ENCODE assay signal across 8 mouse cellular contexts in genomic region chr10:88731496-88732308, GRCm38 (mm10). TPM values are rescaled to one million over a fixed set of nuclear protein-coding genes. Genes with fewer than 3 reads are reported as not detected.
DNase-seq lines count a peak whose midpoint lies in the region; ATAC-seq lines count a peak whose summit lies in the region.

No protein-coding gene starts in this region.

- H3K27me3 ChIP-seq in forebrain, embryonic 12.5 days = peaks cover 10% of the 10 kb centered on the region; the same call in 1 of the 2 replicates
- no peaks in the 10 kb centered on the region for H3K27me3 ChIP-seq in liver, embryonic 11.5 days (replicated peaks; ENCODE audit: control insufficient read depth, insufficient read depth, low read length)

- peak overlapping the region; percentile 71; the same call in 1 of the 2 replicates for H3K27ac ChIP-seq in forebrain, embryonic 12.5 days
- peak overlapping the region; percentile 63 for H3K27ac ChIP-seq in liver, embryonic 11.5 days (ENCODE audit: low read depth, low read length)

- DNase-seq in layer of hippocampus, postnatal 25 days (ENCODE audit: extremely low spot score in 1 of 2, low spot score in 1 of 2) = peak; percentile 16 to 29
- no peak for DNase-seq in layer of hippocampus, postnatal 10 days (ENCODE audit: low spot score in 2 of 2)
- no peak for DNase-seq in liver, embryonic 11.5 days (ENCODE audit: low spot score)
- DNase-seq in skeletal muscle tissue, adult 2 months (ENCODE audit: low read depth, low spot score) = peak; percentile 14
- no peak for DNase-seq in urinary bladder, adult 2 months (ENCODE audit: low spot score)
- DNase-seq in cerebellum, postnatal 36 days = no peak

- H3K4me2 ChIP-seq in forebrain, embryonic 12.5 days = peak overlapping the region; percentile 95
- H3K4me2 ChIP-seq in liver, embryonic 11.5 days = peak overlapping the region; percentile 97

- peak overlapping the region; percentile 91 for H3K4me3 ChIP-seq in forebrain, embryonic 12.5 days (replicated peaks)
- H3K4me3 ChIP-seq in liver, embryonic 11.5 days (ENCODE audit: low read depth, low read length) = peak overlapping the region; percentile 97

- H3K36me3 ChIP-seq in forebrain, embryonic 12.5 days (replicated peaks) = peaks cover 6% of the 10 kb centered on the region; the same call in 1 of the 2 replicates
- peaks cover 2% of the 10 kb centered on the region; the same call in 1 of the 2 replicates for H3K36me3 ChIP-seq in liver, embryonic 11.5 days (ENCODE audit: control insufficient read depth, insufficient read depth, low read length)

- peak; percentile 33 for ATAC-seq in activated CD4-positive, CD25-positive, alpha-beta regulatory T cell, adult 4 months
- peak; percentile 45 for ATAC-seq in forebrain, embryonic 12.5 days (ENCODE audit: low FRiP score)
- peak; percentile 36 for ATAC-seq in liver, embryonic 11.5 days (replicated peaks; ENCODE audit: low FRiP score)

- 3% methylated on average over 61 of the region's 61 CpGs for WGBS in forebrain, embryonic 12.5 days
- whole genome bisulfite sequencing in liver, embryonic 11.5 days = 1% methylated on average over 61 of the region's 61 CpGs

- H3K9me3 ChIP-seq in forebrain, embryonic 12.5 days = no peaks in the 10 kb centered on the region
- no peaks in the 10 kb centered on the region for H3K9me3 ChIP-seq in liver, embryonic 11.5 days (ENCODE audit: control insufficient read depth, low read length)

- peaks cover 11% of the 10 kb centered on the region for H3K4me1 ChIP-seq in forebrain, embryonic 12.5 days
- peaks cover 7% of the 10 kb centered on the region for H3K4me1 ChIP-seq in liver, embryonic 11.5 days (replicated peaks; ENCODE audit: control insufficient read depth, insufficient read depth, low read length)

- peak overlapping the region; percentile 93 for H3K9ac ChIP-seq in forebrain, embryonic 12.5 days
- peak overlapping the region; percentile 91 for H3K9ac ChIP-seq in liver, embryonic 11.5 days (ENCODE audit: low read depth, low read length)

RNA-seq across cellular contexts. Expression of gene Arl1, which starts 1.0 kb away (rescaled TPM):
- total RNA-seq in layer of hippocampus, postnatal 25 days (2021) = 100 to 1,000 TPM; 131 to 142 TPM
- total RNA-seq in layer of hippocampus, postnatal 10 days (2021) = 100 to 1,000 TPM; 127 TPM
- polyA plus RNA-seq in activated CD4-positive, CD25-positive, alpha-beta regulatory T cell, adult 4 months (2017; shearing (Covaris generic)) = 10 to 100 TPM; 50.0 to 64.7 TPM
- 125 and 133 TPM in 2 replicates for polyA plus RNA-seq in forebrain, embryonic 12.5 days (2016; fragmentation: Nextera tagmentation; extraction: Ambion mirVana)
- 117 and 124 TPM in 2 replicates for polyA plus RNA-seq in liver, embryonic 11.5 days (2014; fragmentation: Nextera tagmentation; extraction: Ambion mirVana)
- 140 and 152 TPM in 2 replicates for polyA plus RNA-seq in urinary bladder, adult 2 months (2012; rRNA removed)

RNA-seq across cellular contexts. Expression of gene Spic, which starts 46.9 kb away (rescaled TPM):
- total RNA-seq in layer of hippocampus, postnatal 25 days (2021) = not detected
- total RNA-seq in layer of hippocampus, postnatal 10 days (2021) = not detected
- polyA plus RNA-seq in activated CD4-positive, CD25-positive, alpha-beta regulatory T cell, adult 4 months (2017; shearing (Covaris generic)) = 1 to 10 TPM in 1 of 2 experiments, not detected in 1; 3.4 TPM
- polyA plus RNA-seq in forebrain, embryonic 12.5 days (2016; fragmentation: Nextera tagmentation; extraction: Ambion mirVana) = not detected in 2 replicates
- polyA plus RNA-seq in liver, embryonic 11.5 days (2014; fragmentation: Nextera tagmentation; extraction: Ambion mirVana) = 2.1 and 3.1 TPM in 2 replicates
- polyA plus RNA-seq in urinary bladder, adult 2 months (2012; rRNA removed) = 0.43 and 0.59 TPM in 2 replicates

Comparison
In these comparisons a context has a peak if more than half of its experiments do, and no peak if none do; other contexts are left out.
1. DNase-seq: peak in layer of hippocampus, postnatal 25 days (2 of 2) and skeletal muscle tissue, adult 2 months (single experiment); none in layer of hippocampus, postnatal 10 days (0 of 2), liver, embryonic 11.5 days (single experiment), urinary bladder, adult 2 months (single experiment) and cerebellum, postnatal 36 days (0 of 2).
2. Peak in every context shown above with its lines, with median percentiles within 50 percentile points of each other: ATAC-seq.